Mouse (Mus musculus): ENCODE measurements at regions not wholly inside any gene's neighbourhood (a gene's known extent, or its start where the extent isn't known, plus 50 kb on each side); places are given as distances from the start of the nearest gene placed in this dataset.

GRCm38 (mm10) chr9:112715197-112715762 is 479.5 kb upstream of the Arpp21 start:
- no peak for DNase-seq (ENCODE audit: low spot score)

GRCm38 (mm10) chr9:112678866-112679265 is 443.1 kb upstream of the Arpp21 start:
- no peak for DNase-seq (ENCODE audit: low spot score)

- DNase-seq (ENCODE audit: low spot score): no peak
These were observed 439.5 kb upstream of the Arpp21 start for GRCm38 (mm10) chr9:112675232-112675631.
